Mouse (Mus musculus): ENCODE measurements at regions not wholly inside any gene's neighbourhood (a gene's known extent, or its start where the extent isn't known, plus 50 kb on each side); places are given as distances from the start of the nearest gene placed in this dataset.

DNA sequence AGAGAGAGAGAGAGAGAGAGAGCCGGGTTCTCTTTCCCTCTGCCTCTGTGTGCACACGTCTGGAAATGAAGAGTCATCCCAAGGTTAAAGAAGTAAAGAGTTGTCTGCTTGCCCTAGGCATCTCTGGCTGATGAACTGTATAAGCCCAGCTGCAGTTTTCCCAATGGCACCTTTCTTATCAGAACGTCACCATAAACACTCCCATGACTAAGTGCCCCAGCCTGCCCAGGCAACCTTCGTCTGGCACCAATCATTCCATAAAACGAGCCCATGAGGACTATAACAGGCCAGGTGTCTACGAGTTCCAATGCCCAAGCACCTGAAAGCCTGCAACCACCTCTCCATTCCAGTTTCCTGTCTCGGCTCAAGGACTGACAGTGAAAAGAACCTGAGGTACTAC lies 435.5 kb upstream of the Sox9 start:
- no peaks in the 10 kb centered on the region for H3K27me3 ChIP-seq (replicated peaks; ENCODE audit: control insufficient read depth, insufficient read depth, low read length)
- H3K4me3 ChIP-seq (replicated peaks; ENCODE audit: low read length) = no peak overlapping the region
- H3K36me3 ChIP-seq (ENCODE audit: control insufficient read depth, insufficient read depth) = no peaks in the 10 kb centered on the region
- ATAC-seq = no peak
- H3K4me1 ChIP-seq (replicated peaks; ENCODE audit: control insufficient read depth, insufficient read depth, low read length) = no peaks in the 10 kb centered on the region
- no peak overlapping the region for H3K4me2 ChIP-seq (ENCODE audit: low read length)
- 81% methylated on average over 7 of the region's 7 CpGs for WGBS
- H3K27ac ChIP-seq (ENCODE audit: low read length) = no peak overlapping the region
- H3K9ac ChIP-seq (replicated peaks; ENCODE audit: low read depth, low read length) = no peak overlapping the region
- no peaks in the 10 kb centered on the region for H3K9me3 ChIP-seq (ENCODE audit: control insufficient read depth, low read length)

DNA sequence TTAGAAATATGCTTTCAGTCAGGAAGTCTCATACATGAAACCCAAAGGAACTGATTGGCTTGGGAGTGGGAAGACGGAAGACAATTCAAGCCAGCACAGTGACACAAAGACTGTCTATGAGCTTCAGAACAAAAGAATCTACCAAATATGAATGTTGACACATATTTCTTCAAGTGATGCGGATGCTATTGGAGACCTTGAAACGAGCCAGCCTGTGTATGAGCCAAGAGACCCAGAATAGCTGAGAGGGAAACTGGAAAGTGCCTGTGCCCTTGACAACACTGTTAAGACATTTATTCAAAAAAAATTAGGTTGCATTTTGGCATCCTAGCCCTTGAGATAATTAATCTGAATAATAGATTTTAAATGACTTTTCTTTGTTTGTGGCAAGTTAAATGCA lies 426.7 kb upstream of the Sox9 start:
- Histone ChIP-seq H3K4me1 (replicated peaks; ENCODE audit: control insufficient read depth, insufficient read depth, low read length) (no peaks in the 10 kb centered on the region), H3K4me3 (replicated peaks; ENCODE audit: low read length) (no peak overlapping the region), H3K36me3 (ENCODE audit: control insufficient read depth, insufficient read depth) (no peaks in the 10 kb centered on the region), H3K27ac (ENCODE audit: low read length) (no peak overlapping the region), H3K9me3 (ENCODE audit: control insufficient read depth, low read length) (no peaks in the 10 kb centered on the region), H3K27me3 (replicated peaks; ENCODE audit: control insufficient read depth, insufficient read depth, low read length) (no peaks in the 10 kb centered on the region), H3K9ac (replicated peaks; ENCODE audit: low read depth, low read length) (no peak overlapping the region), H3K4me2 (ENCODE audit: low read length) (no peak overlapping the region)
- ATAC-seq = no peak
- 88% methylated on average over 3 of the region's 3 CpGs for WGBS

DNA sequence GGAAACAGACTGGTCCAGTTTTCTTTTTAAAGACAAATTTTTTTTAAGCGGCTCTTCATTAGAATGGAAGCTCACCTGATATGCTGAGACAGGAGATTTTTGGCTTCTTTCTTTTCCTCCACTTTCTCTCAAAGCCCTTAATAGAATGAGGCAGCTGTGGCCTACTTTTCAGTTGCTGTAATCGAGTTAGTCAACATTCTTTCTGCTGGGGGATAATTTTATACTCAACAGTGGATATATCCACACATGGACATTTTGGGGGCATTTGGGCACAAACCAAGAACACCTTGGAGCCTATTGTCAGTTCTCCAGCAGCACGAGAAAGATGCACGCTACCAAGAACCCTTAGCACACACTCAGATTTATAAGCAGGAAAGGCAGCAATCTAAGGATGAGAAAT lies 415.3 kb upstream of the Sox9 start:
- H3K36me3 ChIP-seq (ENCODE audit: control insufficient read depth, insufficient read depth) = no peaks in the 10 kb centered on the region
- 94% methylated on average over 4 of the region's 4 CpGs for WGBS

DNA sequence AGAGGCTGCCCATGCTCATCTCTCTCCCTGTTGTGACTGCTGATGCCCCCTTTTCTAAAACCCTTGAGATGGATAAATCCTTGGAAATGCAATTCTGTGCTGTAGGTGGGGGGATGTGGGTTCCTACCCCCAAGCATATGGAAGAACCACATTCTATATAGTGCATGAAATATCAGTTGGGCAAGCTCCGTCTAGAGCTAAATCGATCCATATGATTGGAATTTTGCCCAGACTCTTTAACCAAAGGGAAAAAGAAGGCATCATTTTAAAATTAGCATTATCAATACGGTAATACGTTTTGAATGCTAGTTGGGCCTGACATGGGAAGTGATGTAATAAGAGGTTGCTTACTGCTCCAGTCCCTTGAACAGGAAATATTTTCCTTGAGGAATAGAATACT lies 411.1 kb upstream of the Sox9 start:
- 67% methylated on average over 4 of the region's 4 CpGs for WGBS
- H3K4me3 ChIP-seq (replicated peaks; ENCODE audit: low read length) = no peak overlapping the region
- no peaks in the 10 kb centered on the region for H3K36me3 ChIP-seq (ENCODE audit: control insufficient read depth, insufficient read depth)
- H3K27me3 ChIP-seq (replicated peaks; ENCODE audit: control insufficient read depth, insufficient read depth, low read length) = no peaks in the 10 kb centered on the region
- ATAC-seq = no peak
- no peaks in the 10 kb centered on the region for H3K9me3 ChIP-seq (ENCODE audit: control insufficient read depth, low read length)
- H3K27ac ChIP-seq (ENCODE audit: low read length) = no peak overlapping the region
- H3K4me2 ChIP-seq (ENCODE audit: low read length) = no peak overlapping the region
- H3K9ac ChIP-seq (replicated peaks; ENCODE audit: low read depth, low read length) = no peak overlapping the region
- no peaks in the 10 kb centered on the region for H3K4me1 ChIP-seq (replicated peaks; ENCODE audit: control insufficient read depth, insufficient read depth, low read length)

More for the DNA sequence above, 415.3 kb upstream of the Sox9 start:
- H3K27me3 ChIP-seq (replicated peaks; ENCODE audit: control insufficient read depth, insufficient read depth, low read length) = no peaks in the 10 kb centered on the region
- no peaks in the 10 kb centered on the region for H3K4me1 ChIP-seq (replicated peaks; ENCODE audit: control insufficient read depth, insufficient read depth, low read length)
- H3K9me3 ChIP-seq (ENCODE audit: control insufficient read depth, low read length) = no peaks in the 10 kb centered on the region
- H3K4me3 ChIP-seq (replicated peaks; ENCODE audit: low read length) = no peak overlapping the region
- H3K27ac ChIP-seq (ENCODE audit: low read length) = no peak overlapping the region
- no peak overlapping the region for H3K9ac ChIP-seq (replicated peaks; ENCODE audit: low read depth, low read length)
- no peak for ATAC-seq
- no peak overlapping the region for H3K4me2 ChIP-seq (ENCODE audit: low read length)

DNA sequence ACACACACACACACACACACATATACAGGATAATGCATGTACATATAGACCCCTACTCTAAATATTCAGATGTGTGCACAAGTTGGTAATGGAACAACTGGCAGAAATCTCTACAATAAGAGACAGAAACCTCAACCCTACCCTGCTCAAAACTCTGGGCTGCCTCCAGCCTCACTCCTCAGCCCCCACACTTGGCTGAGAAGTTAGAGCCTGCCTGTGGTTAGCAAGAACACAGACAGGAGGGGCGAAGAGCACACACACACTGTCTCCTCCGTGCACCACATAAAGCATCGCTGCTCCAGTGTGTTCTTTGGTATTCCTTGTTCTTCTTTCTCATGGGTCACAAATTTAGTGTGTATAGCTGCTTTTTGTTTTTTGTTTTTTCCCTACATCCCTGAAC lies 382.0 kb upstream of the Sox9 start:
- no peaks in the 10 kb centered on the region for H3K36me3 ChIP-seq (ENCODE audit: control insufficient read depth, insufficient read depth)
- H3K4me3 ChIP-seq (replicated peaks; ENCODE audit: low read length) = no peak overlapping the region
- H3K27ac ChIP-seq (ENCODE audit: low read length) = no peak overlapping the region
- H3K9ac ChIP-seq (replicated peaks; ENCODE audit: low read depth, low read length) = no peak overlapping the region
- no peaks in the 10 kb centered on the region for H3K27me3 ChIP-seq (replicated peaks; ENCODE audit: control insufficient read depth, insufficient read depth, low read length)
- H3K9me3 ChIP-seq (ENCODE audit: control insufficient read depth, low read length) = no peaks in the 10 kb centered on the region
- WGBS = 89% methylated on average over 3 of the region's 3 CpGs
- H3K4me2 ChIP-seq (ENCODE audit: low read length) = no peak overlapping the region
- no peak for ATAC-seq
- H3K4me1 ChIP-seq (replicated peaks; ENCODE audit: control insufficient read depth, insufficient read depth, low read length) = no peaks in the 10 kb centered on the region

DNA sequence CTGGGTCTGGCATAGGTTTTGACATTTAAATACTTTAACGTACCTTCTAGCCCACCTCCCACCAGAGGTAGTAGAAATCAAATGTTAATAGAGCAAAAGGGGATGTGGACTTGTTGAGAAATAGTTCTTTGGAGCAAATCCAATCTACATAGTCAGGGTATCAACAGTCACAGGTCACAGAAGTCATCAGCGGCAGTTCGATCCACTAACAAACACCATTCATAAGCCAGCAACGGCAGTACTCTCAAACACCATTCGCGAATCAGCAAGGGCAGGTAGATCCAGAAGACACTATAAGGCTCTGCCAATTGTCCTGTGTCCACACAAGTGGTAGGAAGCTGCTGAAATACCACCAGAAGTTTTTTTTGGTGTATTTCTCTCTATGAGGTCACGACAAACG lies 374.3 kb upstream of the Sox9 start:
- ATAC-seq = no peak
- Histone ChIP-seq H3K27ac (ENCODE audit: low read length) (no peak overlapping the region), H3K4me2 (ENCODE audit: low read length) (no peak overlapping the region), H3K9me3 (ENCODE audit: control insufficient read depth, low read length) (no peaks in the 10 kb centered on the region), H3K36me3 (ENCODE audit: control insufficient read depth, insufficient read depth) (no peaks in the 10 kb centered on the region), H3K4me3 (replicated peaks; ENCODE audit: low read length) (no peak overlapping the region), H3K4me1 (replicated peaks; ENCODE audit: control insufficient read depth, insufficient read depth, low read length) (peaks cover 6% of the 10 kb centered on the region), H3K9ac (replicated peaks; ENCODE audit: low read depth, low read length) (no peak overlapping the region), H3K27me3 (replicated peaks; ENCODE audit: control insufficient read depth, insufficient read depth, low read length) (no peaks in the 10 kb centered on the region)
- WGBS = 96% methylated on average over 8 of the region's 8 CpGs

DNA sequence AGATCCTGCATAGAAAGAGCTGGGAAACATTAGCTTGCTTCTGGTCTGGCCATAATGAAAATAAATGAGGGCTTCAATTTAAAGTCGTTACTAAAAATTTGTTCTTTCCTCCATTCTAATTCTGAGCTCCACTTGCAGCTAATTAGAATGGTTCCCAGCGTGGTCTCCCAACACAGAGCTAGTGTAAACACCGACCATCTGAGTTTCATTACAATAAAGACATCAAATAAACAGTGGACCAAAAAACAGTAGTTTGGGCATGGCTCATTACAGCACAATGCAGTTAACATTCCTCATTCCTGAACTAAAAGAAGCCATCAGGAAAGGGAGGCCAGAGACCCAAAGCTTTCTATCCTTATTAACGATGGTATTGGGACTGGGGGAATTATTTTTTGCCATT lies 369.6 kb upstream of the Sox9 start:
- H3K9ac ChIP-seq (replicated peaks; ENCODE audit: low read depth, low read length) = no peak overlapping the region
- no peaks in the 10 kb centered on the region for H3K9me3 ChIP-seq (ENCODE audit: control insufficient read depth, low read length)

DNA sequence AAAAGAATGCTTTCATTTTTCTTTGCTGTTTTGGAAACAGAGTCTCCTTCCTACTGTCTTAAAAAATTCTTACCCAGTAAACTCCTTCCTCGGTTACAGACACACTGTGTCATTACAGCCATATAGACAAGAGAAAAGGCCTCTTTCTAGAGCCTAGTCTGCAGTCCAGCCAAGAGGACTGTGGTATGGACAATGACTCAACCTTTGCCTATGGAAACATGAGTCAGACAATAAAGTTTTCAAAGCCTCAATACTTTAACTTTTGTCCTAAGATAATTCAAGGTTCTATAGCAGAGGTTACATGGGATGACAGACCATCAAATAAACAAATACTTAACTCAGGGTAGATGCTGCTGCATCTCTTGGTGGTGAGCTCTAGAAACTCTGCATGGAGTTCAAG lies 339.4 kb upstream of the Sox9 start:
- no peaks in the 10 kb centered on the region for H3K36me3 ChIP-seq (ENCODE audit: control insufficient read depth, insufficient read depth)
- H3K4me3 ChIP-seq (replicated peaks; ENCODE audit: low read length) = no peak overlapping the region
- no peak overlapping the region for H3K4me2 ChIP-seq (ENCODE audit: low read length)
- H3K27me3 ChIP-seq (replicated peaks; ENCODE audit: control insufficient read depth, insufficient read depth, low read length) = no peaks in the 10 kb centered on the region
- H3K27ac ChIP-seq (ENCODE audit: low read length) = no peak overlapping the region
- no peaks in the 10 kb centered on the region for H3K4me1 ChIP-seq (replicated peaks; ENCODE audit: control insufficient read depth, insufficient read depth, low read length)
- 88% methylated on average over 1 of the region's 1 CpGs for WGBS
- no peak overlapping the region for H3K9ac ChIP-seq (replicated peaks; ENCODE audit: low read depth, low read length)
- no peak for ATAC-seq
- no peaks in the 10 kb centered on the region for H3K9me3 ChIP-seq (ENCODE audit: control insufficient read depth, low read length)

More for the DNA sequence above, 369.6 kb upstream of the Sox9 start:
- Histone ChIP-seq H3K27ac (ENCODE audit: low read length) (no peak overlapping the region), H3K4me2 (ENCODE audit: low read length) (no peak overlapping the region), H3K27me3 (replicated peaks; ENCODE audit: control insufficient read depth, insufficient read depth, low read length) (no peaks in the 10 kb centered on the region), H3K4me3 (replicated peaks; ENCODE audit: low read length) (no peak overlapping the region), H3K36me3 (ENCODE audit: control insufficient read depth, insufficient read depth) (no peaks in the 10 kb centered on the region), H3K4me1 (replicated peaks; ENCODE audit: control insufficient read depth, insufficient read depth, low read length) (peaks cover 6% of the 10 kb centered on the region)
- ATAC-seq = peak; percentile 49; the same call in 1 of the 2 replicates
- 1% methylated on average over 4 of the region's 4 CpGs for WGBS

DNA sequence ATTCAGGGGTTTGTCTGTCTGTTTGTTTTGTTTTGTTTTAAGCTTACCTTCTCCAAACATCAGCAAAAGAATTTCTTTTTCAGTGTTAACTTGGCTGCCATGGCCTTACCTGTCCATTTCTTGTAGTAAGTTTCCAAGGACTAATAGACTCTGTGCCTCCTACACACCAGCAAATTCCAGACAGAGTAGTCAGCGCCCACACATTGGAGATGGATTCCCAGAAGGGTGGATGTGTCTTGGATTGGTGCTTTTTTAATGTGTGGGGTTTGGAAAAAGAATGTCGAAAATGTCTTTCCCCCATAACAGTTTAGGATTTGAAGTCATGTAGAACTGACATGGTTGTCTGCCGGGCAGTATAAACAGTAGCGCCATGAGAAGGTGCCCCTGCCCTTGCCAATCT lies 338.1 kb upstream of the Sox9 start:
- no peak overlapping the region for H3K4me3 ChIP-seq (replicated peaks; ENCODE audit: low read length)
- H3K4me2 ChIP-seq (ENCODE audit: low read length) = no peak overlapping the region
- no peaks in the 10 kb centered on the region for H3K4me1 ChIP-seq (replicated peaks; ENCODE audit: control insufficient read depth, insufficient read depth, low read length)
- H3K9me3 ChIP-seq (ENCODE audit: control insufficient read depth, low read length) = no peaks in the 10 kb centered on the region
- H3K9ac ChIP-seq (replicated peaks; ENCODE audit: low read depth, low read length) = no peak overlapping the region
- H3K27me3 ChIP-seq (replicated peaks; ENCODE audit: control insufficient read depth, insufficient read depth, low read length) = no peaks in the 10 kb centered on the region
- no peak for ATAC-seq
- 95% methylated on average over 4 of the region's 4 CpGs for WGBS
- H3K27ac ChIP-seq (ENCODE audit: low read length) = no peak overlapping the region
- no peaks in the 10 kb centered on the region for H3K36me3 ChIP-seq (ENCODE audit: control insufficient read depth, insufficient read depth)

DNA sequence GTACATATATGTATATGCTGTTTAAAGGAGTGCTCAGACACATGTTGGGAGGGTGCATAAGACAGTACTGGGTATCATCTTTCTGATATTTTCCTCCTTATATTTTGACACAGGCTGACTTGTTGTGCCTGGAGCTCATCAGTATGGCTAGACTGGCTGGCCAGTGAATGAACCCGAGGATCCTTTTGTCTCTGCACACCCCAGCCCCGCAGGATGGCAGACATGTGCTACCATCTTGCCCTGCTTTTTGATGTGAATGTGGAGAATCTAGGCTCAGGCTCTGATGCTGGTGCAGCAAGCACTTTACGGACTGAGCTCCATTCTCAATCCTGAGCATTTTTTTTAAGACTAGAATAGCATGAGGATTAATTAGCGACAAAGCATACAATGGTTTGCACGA lies 332.4 kb upstream of the Sox9 start:
- Histone ChIP-seq H3K4me2 (ENCODE audit: low read length) (no peak overlapping the region), H3K4me1 (replicated peaks; ENCODE audit: control insufficient read depth, insufficient read depth, low read length) (no peaks in the 10 kb centered on the region), H3K9ac (replicated peaks; ENCODE audit: low read depth, low read length) (no peak overlapping the region), H3K4me3 (replicated peaks; ENCODE audit: low read length) (no peak overlapping the region), H3K27ac (ENCODE audit: low read length) (no peak overlapping the region), H3K9me3 (ENCODE audit: control insufficient read depth, low read length) (no peaks in the 10 kb centered on the region), H3K36me3 (ENCODE audit: control insufficient read depth, insufficient read depth) (no peaks in the 10 kb centered on the region), H3K27me3 (replicated peaks; ENCODE audit: control insufficient read depth, insufficient read depth, low read length) (no peaks in the 10 kb centered on the region)
- 6% methylated on average over 5 of the region's 5 CpGs for WGBS
- no peak for ATAC-seq
